Mouse (Mus musculus) embryonic facial prominence, embryonic 11.5 days (tissue): ENCODE measurements around the gene Zfp622. TPM values are rescaled to one million over a fixed set of nuclear protein-coding genes. Genes with fewer than 3 reads are reported as not detected.

ENCODE experiments used
- ATAC-seq: fragments of 200-750 bp; cut with Nextera tagmentation; replicated peaks from 2 replicates; pipeline ENCODE4 v1.8.0; 2017; ENCODE audit warnings: low read depth; ENCODE audit not compliant: insufficient number of reproducible peaks, low FRiP score, low TSS enrichment
- DNase-seq: peaks from one replicate; pipeline ENCODE4 v3.0.0-alpha.2; 2015; ENCODE audit warnings: low spot score
- H3K27ac ChIP-seq: fragments of 300-500 bp; sonication (generic); replicated peaks from 2 replicates; pipeline ENCODE4 v1.5.1; 2014; ENCODE audit warnings: mild to moderate bottlenecking, low read depth, low read length, control low read depth
- H3K27me3 ChIP-seq: fragments of 300-500 bp; sonication (generic); 2 replicates; pipeline ENCODE4 v1.6.1; 2014; ENCODE audit warnings: mild to moderate bottlenecking, low read length, moderate library complexity, mixed read lengths; ENCODE audit not compliant: control insufficient read depth, insufficient read depth
- H3K36me3 ChIP-seq: fragments of 300-500 bp; sonication (generic); replicated peaks from 2 replicates; pipeline ENCODE4 v1.6.1; 2014; ENCODE audit warnings: low read depth, mild to moderate bottlenecking, low read length, moderate library complexity, mixed read lengths; ENCODE audit not compliant: control insufficient read depth, insufficient read depth
- H3K4me1 ChIP-seq: fragments of 300-500 bp; sonication (generic); 2 replicates; pipeline ENCODE4 v1.6.1; 2014; ENCODE audit warnings: low read length, mixed read lengths; ENCODE audit not compliant: control insufficient read depth, insufficient read depth
- H3K4me2 ChIP-seq: fragments of 300-500 bp; sonication (generic); 2 replicates; pipeline ENCODE4 v1.6.1; 2014; ENCODE audit warnings: low read depth, mild to moderate bottlenecking, control low read depth, low read length, moderate library complexity
- H3K4me3 ChIP-seq: fragments of 300-500 bp; sonication (generic); 2 replicates; pipeline ENCODE4 v1.5.1; 2014; ENCODE audit warnings: low read depth, low read length, control low read depth
- H3K9ac ChIP-seq: fragments of 300-500 bp; sonication (generic); replicated peaks from 2 replicates; pipeline ENCODE4 v1.6.1; 2014; ENCODE audit warnings: mild to moderate bottlenecking, control low read depth, low read length
- H3K9me3 ChIP-seq: fragments of 300-500 bp; sonication (generic); replicated peaks from 2 replicates; pipeline ENCODE4 v1.6.1; 2016; ENCODE audit warnings: mild to moderate bottlenecking, low read length, inconsistent platforms, mixed read lengths; ENCODE audit not compliant: control insufficient read depth
- WGBS: fragments of 180-500 bp; shearing (Covaris S2); extraction: QIAGEN DNeasy Blood & Tissue Kit; methylation state at CpG from one replicate; pipeline ENCODE4 v1.1.7; 2014; 5-methylcytosine and 5-hydroxymethylcytosine counted together
- polyA plus RNA-seq: library from polyadenylated mRNA; unstranded; fragments of >200 nt; fragmentation: Nextera tagmentation; extraction: Ambion mirVana; gene quantifications from 2 replicates; pipeline ENCODE4 v1.2.1, GENCODE M21; 2014

Gene Zfp622
- polyA plus RNA-seq, 1 experiment from 2014 or later = 31.0 TPM

- no peak for ATAC-seq
- Histone ChIP-seq H3K4me3 (no peak overlapping the region), H3K27ac (no peak overlapping the region), H3K4me2 (no peak overlapping the region), H3K4me1 (no peaks in the 10 kb centered on the region), H3K27me3 (no peaks in the 10 kb centered on the region), H3K36me3 (no peaks in the 10 kb centered on the region), H3K9me3 (no peaks in the 10 kb centered on the region), H3K9ac (no peak overlapping the region)
- DNase-seq = no peak
- 40% methylated on average over 11 of the region's 11 CpGs for WGBS
Measured at GRCm38 (mm10) chr15:25956422-25957117, 27.6 kb upstream of the Zfp622 start.

DNA sequence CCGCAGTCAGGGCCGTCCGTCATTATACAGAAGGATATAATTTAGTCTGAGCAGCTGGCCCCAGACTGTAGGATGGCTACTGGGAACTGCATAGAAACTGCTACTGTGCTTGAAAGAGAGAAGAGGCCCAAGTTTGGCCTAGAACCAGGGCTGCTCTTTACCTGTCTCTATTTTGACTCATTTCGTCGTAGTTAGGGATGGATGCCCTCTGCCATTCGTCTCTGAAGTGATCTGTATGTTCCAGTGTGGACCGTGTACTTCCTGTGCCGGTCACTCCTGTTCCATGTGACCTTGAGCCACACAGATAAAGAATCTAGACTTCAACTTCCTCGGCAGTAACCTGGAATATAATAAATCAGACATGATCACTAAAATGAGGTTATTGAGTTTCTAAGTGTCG lies 26.5 kb upstream of the Zfp622 start:
- 83% methylated on average over 10 of the region's 10 CpGs for WGBS
- Histone ChIP-seq H3K4me2 (no peak overlapping the region), H3K27ac (no peak overlapping the region), H3K27me3 (no peaks in the 10 kb centered on the region), H3K36me3 (no peaks in the 10 kb centered on the region), H3K9me3 (no peaks in the 10 kb centered on the region), H3K4me3 (no peak overlapping the region), H3K9ac (no peak overlapping the region), H3K4me1 (no peaks in the 10 kb centered on the region)
- no peak for DNase-seq
- ATAC-seq = no peak

- DNase-seq (peak; percentile 70), ATAC-seq (peak; percentile 73; the same call in 1 of the 2 replicates)
- no peaks in the 10 kb centered on the region for H3K27me3 ChIP-seq
- no peak overlapping the region for H3K4me3 ChIP-seq
- H3K4me1 ChIP-seq = no peaks in the 10 kb centered on the region
- H3K4me2 ChIP-seq = no peak overlapping the region
- H3K9ac ChIP-seq = no peak overlapping the region
- no peak overlapping the region for H3K27ac ChIP-seq
- H3K36me3 ChIP-seq = no peaks in the 10 kb centered on the region
- H3K9me3 ChIP-seq = no peaks in the 10 kb centered on the region
- WGBS = 38% methylated on average over 5 of the region's 5 CpGs
Measured at GRCm38 (mm10) chr15:25959375-25959774, 24.8 kb upstream of the Zfp622 start.

DNA sequence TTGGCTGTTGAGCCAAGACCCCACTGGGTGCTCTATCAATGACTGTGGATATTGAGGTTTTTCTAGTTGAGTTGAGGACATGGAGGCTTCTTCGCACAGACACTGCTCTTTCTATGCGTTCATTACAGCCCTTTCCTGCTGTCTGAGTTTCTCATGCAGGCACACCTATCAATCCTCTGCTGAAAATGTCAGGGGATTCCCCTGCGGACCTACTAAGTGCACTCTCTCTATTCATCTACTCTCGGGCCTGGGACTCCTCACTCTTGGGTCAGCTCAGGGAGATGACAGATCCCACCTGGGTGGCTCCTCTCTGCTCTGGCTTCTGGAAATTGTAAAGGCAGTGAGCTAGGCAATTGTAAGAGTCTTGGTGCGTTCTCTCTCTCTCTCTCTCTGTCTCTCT lies 23.9 kb upstream of the Zfp622 start:
- Histone ChIP-seq H3K9ac (no peak overlapping the region), H3K4me1 (no peaks in the 10 kb centered on the region), H3K4me3 (no peak overlapping the region), H3K27ac (no peak overlapping the region), H3K4me2 (no peak overlapping the region), H3K27me3 (no peaks in the 10 kb centered on the region), H3K9me3 (no peaks in the 10 kb centered on the region), H3K36me3 (no peaks in the 10 kb centered on the region)
- ATAC-seq = no peak
- WGBS = 81% methylated on average over 5 of the region's 5 CpGs
- no peak for DNase-seq

DNA sequence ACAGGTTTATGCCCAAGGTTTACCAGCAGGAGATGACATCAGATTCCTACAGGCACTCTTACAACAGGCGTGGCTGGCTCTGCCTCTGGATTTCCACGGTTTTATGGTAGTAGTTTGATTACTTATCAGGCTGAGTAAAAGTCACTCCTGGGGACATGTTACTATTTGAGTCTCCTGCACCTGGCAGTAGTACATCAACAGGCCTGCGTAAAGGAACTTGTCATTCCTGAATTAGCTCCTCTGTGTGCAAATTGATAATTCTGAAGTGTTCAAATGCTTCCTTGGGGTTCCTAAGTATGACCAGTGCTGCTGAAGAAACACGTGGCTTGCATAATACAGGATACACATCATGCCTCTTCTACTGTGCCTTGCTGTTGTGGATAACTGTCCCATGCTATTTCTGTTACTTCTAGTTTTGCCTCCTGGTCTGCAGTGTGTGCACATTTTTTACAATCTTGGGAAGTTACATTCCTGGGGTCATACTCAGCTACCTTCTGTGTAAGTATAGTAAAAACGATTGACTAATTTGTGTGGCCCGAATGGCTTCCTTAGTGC lies 17.9 kb upstream of the Zfp622 start:
- 76% methylated on average over 6 of the region's 6 CpGs for WGBS
- no peaks in the 10 kb centered on the region for H3K9me3 ChIP-seq

DNA sequence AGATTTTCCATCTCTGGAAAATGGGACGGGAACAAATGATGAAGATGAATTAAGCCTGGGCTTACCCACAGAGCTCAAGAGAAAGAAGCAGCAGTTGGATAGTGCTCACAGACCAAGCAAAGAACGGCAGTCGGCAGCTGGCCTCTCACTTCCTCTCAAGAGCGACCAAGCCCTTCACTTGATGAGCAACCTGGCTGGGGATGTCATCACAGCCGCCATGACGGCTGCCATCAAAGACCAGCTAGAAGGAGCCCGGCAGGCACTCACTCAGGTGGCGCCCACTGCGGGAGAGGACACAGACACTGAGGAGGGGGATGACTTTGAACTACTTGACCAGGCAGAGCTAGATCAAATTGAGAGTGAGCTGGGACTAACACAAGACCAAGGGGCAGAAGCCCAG lies 12.6 kb upstream of the Zfp622 start:
- Histone ChIP-seq H3K9ac (no peak overlapping the region), H3K9me3 (no peaks in the 10 kb centered on the region), H3K36me3 (no peaks in the 10 kb centered on the region), H3K4me2 (no peak overlapping the region), H3K4me3 (no peak overlapping the region), H3K27me3 (no peaks in the 10 kb centered on the region), H3K4me1 (no peaks in the 10 kb centered on the region), H3K27ac (no peak overlapping the region)
- DNase-seq = no peak
- ATAC-seq = no peak
- 85% methylated on average over 9 of the region's 9 CpGs for WGBS

More for the DNA sequence above, 17.9 kb upstream of the Zfp622 start:
- Histone ChIP-seq H3K4me1 (no peaks in the 10 kb centered on the region), H3K36me3 (no peaks in the 10 kb centered on the region), H3K27ac (no peak overlapping the region), H3K4me3 (no peak overlapping the region), H3K4me2 (no peak overlapping the region), H3K27me3 (no peaks in the 10 kb centered on the region), H3K9ac (no peak overlapping the region)
- ATAC-seq (no peak), DNase-seq (no peak)

GRCm38 (mm10) chr15:25972758-25973157 lies 11.4 kb upstream of the Zfp622 start:
- Histone ChIP-seq H3K4me3 (no peak overlapping the region), H3K27ac (no peak overlapping the region), H3K36me3 (no peaks in the 10 kb centered on the region), H3K9me3 (no peaks in the 10 kb centered on the region), H3K4me2 (no peak overlapping the region), H3K27me3 (no peaks in the 10 kb centered on the region), H3K9ac (no peak overlapping the region), H3K4me1 (no peaks in the 10 kb centered on the region)
- WGBS = 85% methylated on average over 5 of the region's 5 CpGs
- no peak for ATAC-seq
- no peak for DNase-seq

DNA sequence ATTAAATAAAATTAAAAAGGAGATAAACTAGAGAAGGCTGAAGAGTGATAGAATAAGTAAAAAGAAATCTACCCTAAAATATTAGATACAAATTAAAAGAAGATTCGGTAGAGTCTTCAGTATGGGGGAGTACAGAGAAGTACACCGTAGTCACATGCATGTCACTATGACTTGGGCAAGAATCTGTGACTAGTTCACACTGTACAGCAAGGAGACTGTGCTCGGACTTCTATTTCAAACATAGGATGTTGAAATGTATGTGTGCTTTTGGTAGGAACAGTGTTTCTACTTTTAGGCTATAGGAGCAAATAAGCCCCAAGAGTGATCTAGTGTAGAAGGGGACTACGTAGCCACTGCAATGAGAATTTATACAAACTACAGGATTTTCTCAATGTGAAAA lies 9.8 kb upstream of the Zfp622 start:
- H3K9ac ChIP-seq = no peak overlapping the region
- no peak overlapping the region for H3K27ac ChIP-seq
- ATAC-seq (no peak), DNase-seq (no peak)
- WGBS = 91% methylated on average over 4 of the region's 4 CpGs
- H3K4me2 ChIP-seq = no peak overlapping the region
- H3K9me3 ChIP-seq = no peaks in the 10 kb centered on the region
- no peak overlapping the region for H3K4me3 ChIP-seq
- no peaks in the 10 kb centered on the region for H3K4me1 ChIP-seq
- no peaks in the 10 kb centered on the region for H3K27me3 ChIP-seq
- no peaks in the 10 kb centered on the region for H3K36me3 ChIP-seq
